Mouse (Mus musculus) stomach, embryonic 14.5 days (tissue): ENCODE measurements around the gene Lss. TPM values are rescaled to one million over a fixed set of nuclear protein-coding genes. Genes with fewer than 3 reads are reported as not detected.

Experiments
- ATAC-seq: fragments of 200-750 bp; cut with Nextera tagmentation; 2 replicates; pipeline ENCODE4 v1.8.0; 2017; ENCODE audit warnings: low read depth, moderate TSS enrichment; ENCODE audit not compliant: insufficient number of reproducible peaks, insufficient read depth, low FRiP score
- H3K27ac ChIP-seq: fragments of 300-500 bp; sonication (generic); 2 replicates; pipeline ENCODE4 v1.5.1; 2014; ENCODE audit warnings: mild to moderate bottlenecking, low read length, moderate library complexity, mixed read lengths
- H3K27me3 ChIP-seq: fragments of 300-500 bp; sonication (generic); 2 replicates; pipeline ENCODE4 v1.6.1; 2014; ENCODE audit warnings: low read length, control low read depth, mixed read lengths; ENCODE audit not compliant: control insufficient read depth, insufficient read depth
- H3K36me3 ChIP-seq: fragments of 300-500 bp; sonication (generic); 2 replicates; pipeline ENCODE4 v1.6.1; 2014; ENCODE audit warnings: mild to moderate bottlenecking, control low read depth, low read length, moderate library complexity, mixed read lengths; ENCODE audit not compliant: control insufficient read depth, insufficient read depth
- H3K4me1 ChIP-seq: fragments of 300-500 bp; sonication (generic); 2 replicates; pipeline ENCODE4 v1.6.1; 2014; ENCODE audit warnings: low read length, control low read depth, mixed read lengths; ENCODE audit not compliant: control insufficient read depth, insufficient read depth
- H3K4me2 ChIP-seq: fragments of 300-500 bp; sonication (generic); replicated peaks from 2 replicates; pipeline ENCODE4 v1.6.1; 2014; ENCODE audit warnings: low read depth, low read length, control low read depth
- H3K4me3 ChIP-seq: fragments of 300-500 bp; sonication (generic); 2 replicates; pipeline ENCODE4 v1.5.1; 2014; ENCODE audit warnings: low read depth, low read length, control low read depth
- H3K9ac ChIP-seq: fragments of 300-500 bp; sonication (generic); replicated peaks from 2 replicates; pipeline ENCODE4 v1.6.1; 2014; ENCODE audit warnings: low read depth, mild to moderate bottlenecking, control low read depth, low read length, moderate library complexity, mixed read lengths
- H3K9me3 ChIP-seq: fragments of 300-500 bp; sonication (generic); 2 replicates; pipeline ENCODE4 v1.6.1; 2016; ENCODE audit warnings: low read depth, low read length, control low read depth; ENCODE audit not compliant: control insufficient read depth
- WGBS: fragments of 180-500 bp; shearing (Covaris S2); extraction: QIAGEN DNeasy Blood & Tissue Kit; methylation state at CpG from one replicate; pipeline ENCODE4 v1.1.7; 2014; 5-methylcytosine and 5-hydroxymethylcytosine counted together
- polyA plus RNA-seq: library from polyadenylated mRNA; unstranded; fragments of >200 nt; fragmentation: Nextera tagmentation; extraction: Ambion mirVana; gene quantifications from 2 replicates; pipeline ENCODE4 v1.2.1, GENCODE M21; 2014

Gene Lss
- 35.0 and 41.4 TPM in 2 replicates for polyA plus RNA-seq

DNA sequence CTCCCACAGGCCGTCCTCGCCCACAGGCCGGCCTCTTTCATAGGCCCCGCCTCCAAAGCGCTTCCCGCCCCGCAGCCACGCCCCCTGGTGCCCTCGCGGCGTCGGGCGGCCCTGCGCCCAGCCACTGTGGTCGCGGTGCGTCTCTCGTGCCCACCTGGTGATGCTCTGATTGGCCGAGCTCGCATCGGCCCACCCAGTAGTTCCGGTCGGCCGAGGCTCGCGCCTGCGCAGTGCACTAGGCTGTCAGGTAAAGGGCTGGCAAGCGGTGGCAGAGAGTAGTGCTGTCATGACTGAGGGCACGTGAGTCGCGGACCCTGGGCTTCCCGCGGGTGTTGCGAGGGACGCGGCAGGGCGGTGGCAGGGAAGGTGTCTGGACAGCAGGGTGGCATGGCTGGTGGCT, at the start of gene Lss:
TSS of gene Lss (plus strand) at position 214 of the 400 bp plus-strand sequence.
- peak within 1 kb of the TSS; percentile 74 for H3K4me2 ChIP-seq
- peaks cover 20% of the 10 kb centered on the region for H3K36me3 ChIP-seq
- H3K4me1 ChIP-seq, result peaks cover 4% of the 10 kb centered on the region; the same call in 1 of the 2 replicates
- H3K4me3 ChIP-seq, result peak within 1 kb of the TSS; percentile 54
- ATAC-seq, result peak; percentile 100
- peak within 1 kb of the TSS; percentile 61 for H3K27ac ChIP-seq
- peak within 1 kb of the TSS; percentile 52 for H3K9ac ChIP-seq
- no peaks in the 10 kb centered on the region for H3K27me3 ChIP-seq
- 1% methylated on average over 35 of the region's 37 CpGs for WGBS
- no peaks in the 10 kb centered on the region for H3K9me3 ChIP-seq

DNA sequence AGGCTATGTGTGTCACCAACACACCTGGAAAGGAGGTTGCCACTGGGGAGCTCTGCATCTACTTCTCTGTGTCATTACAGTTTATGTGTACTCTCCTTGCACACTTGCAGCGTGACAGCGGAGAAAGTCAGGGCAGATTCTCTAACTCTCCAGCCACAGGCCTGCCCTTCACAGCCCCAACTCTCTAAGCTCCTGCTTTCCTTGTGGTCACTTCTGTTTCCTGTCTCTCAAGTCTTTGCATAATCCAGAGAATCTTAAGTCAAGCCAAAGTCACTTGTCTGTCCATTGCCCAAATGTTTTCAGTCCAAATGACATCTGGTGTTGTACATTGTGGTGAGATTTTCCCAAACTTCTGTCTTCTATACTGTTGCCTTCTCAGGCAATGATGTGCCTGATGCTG, 45.1 kb upstream of the Lss start:
- Histone ChIP-seq H3K9me3 (no peaks in the 10 kb centered on the region), H3K9ac (no peak overlapping the region), H3K27me3 (no peaks in the 10 kb centered on the region), H3K27ac (no peak overlapping the region), H3K36me3 (peaks cover 82% of the 10 kb centered on the region), H3K4me3 (no peak overlapping the region), H3K4me2 (no peak overlapping the region), H3K4me1 (no peaks in the 10 kb centered on the region)
- no peak for ATAC-seq
- WGBS, result 91% methylated on average over 2 of the region's 2 CpGs

DNA sequence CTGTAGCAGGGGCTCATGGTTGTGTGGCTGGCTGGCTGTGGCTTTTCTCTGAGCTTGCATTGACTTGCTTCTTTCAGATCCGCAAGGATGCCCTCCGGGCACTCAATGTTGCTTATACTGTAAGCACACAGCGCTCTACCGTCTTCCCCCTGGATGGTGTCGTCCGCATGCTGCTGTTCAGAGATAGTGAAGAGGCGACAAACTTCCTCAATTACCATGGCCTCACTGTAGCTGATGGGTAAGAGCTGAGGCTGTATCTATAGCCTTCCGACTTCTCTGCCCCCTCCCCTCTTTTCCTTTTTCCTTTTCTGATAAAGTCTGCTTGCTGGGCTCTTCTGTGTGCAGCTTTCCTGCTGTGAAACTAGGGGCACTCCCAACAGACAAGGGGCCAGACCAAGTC, 43.1 kb upstream of the Lss start:
- 92% methylated on average over 8 of the region's 8 CpGs for WGBS
- ATAC-seq, result no peak
- H3K36me3 ChIP-seq, result peaks cover 71% of the 10 kb centered on the region

DNA sequence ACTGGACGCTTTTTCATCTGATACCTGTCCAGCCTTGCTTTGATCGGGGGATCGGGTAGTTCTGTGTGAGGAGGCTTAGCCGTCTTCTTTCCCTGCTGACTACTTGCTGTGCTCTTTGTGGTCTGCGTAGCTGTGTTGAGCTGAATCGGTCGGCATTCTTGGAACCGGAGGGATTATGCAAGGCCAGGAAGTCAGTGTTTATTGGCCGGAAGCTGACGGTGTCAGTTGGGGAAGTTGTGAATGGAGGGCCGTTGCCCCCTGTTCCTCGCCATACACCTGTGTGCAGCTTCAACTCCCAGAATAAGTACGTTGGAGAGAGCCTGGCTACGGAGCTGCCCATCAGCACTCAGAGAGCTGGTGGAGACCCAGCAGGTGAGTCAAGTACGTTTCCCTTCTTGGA, 42.2 kb upstream of the Lss start:
- H3K4me1 ChIP-seq, result no peaks in the 10 kb centered on the region
- H3K4me3 ChIP-seq, result no peak overlapping the region
- H3K9ac ChIP-seq, result no peak overlapping the region
- H3K9me3 ChIP-seq, result no peaks in the 10 kb centered on the region
- H3K36me3 ChIP-seq, result peaks cover 72% of the 10 kb centered on the region
- H3K27ac ChIP-seq, result no peak overlapping the region
- WGBS, result 92% methylated on average over 15 of the region's 15 CpGs
- no peak for ATAC-seq
- no peak overlapping the region for H3K4me2 ChIP-seq
- H3K27me3 ChIP-seq, result no peaks in the 10 kb centered on the region

More for the DNA sequence above, 43.1 kb upstream of the Lss start:
- Histone ChIP-seq H3K4me1 (no peaks in the 10 kb centered on the region), H3K27ac (no peak overlapping the region), H3K4me2 (no peak overlapping the region), H3K9ac (no peak overlapping the region), H3K9me3 (no peaks in the 10 kb centered on the region), H3K27me3 (no peaks in the 10 kb centered on the region), H3K4me3 (no peak overlapping the region)

DNA sequence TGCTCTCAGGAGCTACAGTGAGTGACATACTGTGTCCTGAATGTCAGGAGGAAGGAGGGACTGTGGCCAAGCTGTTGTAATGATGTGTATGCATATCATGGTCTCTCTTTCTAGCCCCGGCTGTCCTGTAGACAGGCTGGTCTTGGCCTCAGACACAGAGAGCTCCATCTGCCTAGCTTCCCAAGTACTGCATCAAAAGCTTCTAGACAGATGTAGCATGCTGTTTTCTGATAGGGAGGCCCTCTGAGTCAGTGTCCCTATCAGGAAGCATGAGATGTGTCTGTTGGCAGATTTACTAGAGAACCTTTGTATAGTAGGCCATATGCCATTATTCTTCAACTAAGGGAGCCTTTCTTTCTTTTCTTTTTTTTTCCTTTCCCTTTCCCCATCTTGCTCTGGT, 37.9 kb upstream of the Lss start:
- H3K9ac ChIP-seq, result no peak overlapping the region
- H3K27me3 ChIP-seq, result no peaks in the 10 kb centered on the region
- no peak for ATAC-seq
- 82% methylated on average over 1 of the region's 1 CpGs for WGBS
- H3K4me1 ChIP-seq, result no peaks in the 10 kb centered on the region
- no peaks in the 10 kb centered on the region for H3K9me3 ChIP-seq
- H3K27ac ChIP-seq, result no peak overlapping the region
- no peak overlapping the region for H3K4me2 ChIP-seq
- H3K4me3 ChIP-seq, result no peak overlapping the region
- peaks cover 77% of the 10 kb centered on the region for H3K36me3 ChIP-seq

DNA sequence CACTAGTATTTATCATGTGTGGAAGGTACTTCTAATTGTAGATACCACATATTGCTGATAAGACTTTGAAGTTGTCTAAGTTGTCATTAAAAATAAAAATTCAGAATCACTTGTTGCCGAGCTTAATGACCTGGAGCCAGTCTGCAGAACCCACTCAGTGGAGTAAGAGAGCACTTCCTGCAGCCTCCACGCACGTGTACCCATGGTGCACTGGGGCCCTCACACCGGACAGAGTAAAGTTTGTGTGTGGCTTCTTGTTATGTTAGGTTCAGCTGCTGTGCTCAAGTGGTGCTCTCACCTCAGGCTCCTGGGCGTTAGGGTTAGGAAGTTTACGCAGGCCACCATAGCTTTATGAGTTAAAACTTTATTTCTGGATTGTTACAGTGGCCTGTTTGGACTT, 35.9 kb upstream of the Lss start:
- no peaks in the 10 kb centered on the region for H3K27me3 ChIP-seq

DNA sequence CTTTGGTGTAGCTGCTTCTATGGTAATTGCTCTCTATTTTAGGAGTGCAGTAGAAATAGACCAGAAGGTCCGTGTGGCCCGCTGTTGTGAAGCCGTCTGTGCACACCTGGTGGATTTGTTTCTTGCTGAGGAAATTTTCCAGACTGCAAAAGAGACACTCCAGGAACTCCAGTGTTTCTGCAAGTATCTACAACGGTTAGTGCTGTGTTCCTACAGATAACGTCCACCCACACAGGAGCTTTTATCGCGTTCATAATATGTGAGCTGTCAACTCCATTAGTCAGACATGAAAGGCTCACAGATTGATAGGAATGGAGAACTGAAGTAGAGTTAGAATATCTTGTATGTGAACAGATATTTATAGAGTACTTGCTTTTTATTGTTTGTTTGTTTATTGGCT, 35.0 kb upstream of the Lss start:
- 87% methylated on average over 7 of the region's 7 CpGs for WGBS
- Histone ChIP-seq H3K27ac (no peak overlapping the region), H3K9me3 (no peaks in the 10 kb centered on the region), H3K36me3 (peaks cover 73% of the 10 kb centered on the region), H3K27me3 (no peaks in the 10 kb centered on the region), H3K4me3 (no peak overlapping the region), H3K4me2 (no peak overlapping the region), H3K9ac (no peak overlapping the region), H3K4me1 (no peaks in the 10 kb centered on the region)
- no peak for ATAC-seq

More for the DNA sequence above, 35.9 kb upstream of the Lss start:
- H3K9ac ChIP-seq, result no peak overlapping the region
- WGBS, result 94% methylated on average over 6 of the region's 6 CpGs
- no peak overlapping the region for H3K4me2 ChIP-seq
- H3K36me3 ChIP-seq, result peaks cover 74% of the 10 kb centered on the region
- H3K4me3 ChIP-seq, result no peak overlapping the region
- ATAC-seq, result no peak
- H3K4me1 ChIP-seq, result no peaks in the 10 kb centered on the region
- no peak overlapping the region for H3K27ac ChIP-seq
- no peaks in the 10 kb centered on the region for H3K9me3 ChIP-seq

DNA sequence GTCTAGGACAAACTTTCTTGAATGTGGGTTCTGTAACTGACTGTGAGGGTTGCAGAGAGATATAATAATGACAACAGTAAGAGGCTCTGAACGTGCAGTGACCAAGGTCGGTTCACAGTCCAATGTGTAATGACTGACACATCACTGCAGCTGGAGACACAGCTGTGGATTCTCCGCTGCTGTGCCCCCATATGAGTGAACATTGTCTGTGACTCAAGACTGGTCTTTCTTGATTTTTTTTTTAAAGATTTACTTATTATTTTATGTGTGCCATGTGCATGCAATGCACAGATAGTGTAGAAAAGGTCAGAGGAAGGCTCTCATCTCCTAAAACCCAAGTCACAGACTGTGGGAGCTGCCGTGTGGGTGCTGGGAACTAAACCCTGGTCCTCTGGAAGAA, 33.9 kb upstream of the Lss start:
- Histone ChIP-seq H3K9ac (no peak overlapping the region), H3K9me3 (no peaks in the 10 kb centered on the region), H3K27ac (no peak overlapping the region), H3K4me2 (no peak overlapping the region), H3K36me3 (peaks cover 81% of the 10 kb centered on the region), H3K4me3 (no peak overlapping the region), H3K27me3 (no peaks in the 10 kb centered on the region), H3K4me1 (no peaks in the 10 kb centered on the region)
- ATAC-seq, result no peak
- WGBS, result 97% methylated on average over 4 of the region's 4 CpGs

DNA sequence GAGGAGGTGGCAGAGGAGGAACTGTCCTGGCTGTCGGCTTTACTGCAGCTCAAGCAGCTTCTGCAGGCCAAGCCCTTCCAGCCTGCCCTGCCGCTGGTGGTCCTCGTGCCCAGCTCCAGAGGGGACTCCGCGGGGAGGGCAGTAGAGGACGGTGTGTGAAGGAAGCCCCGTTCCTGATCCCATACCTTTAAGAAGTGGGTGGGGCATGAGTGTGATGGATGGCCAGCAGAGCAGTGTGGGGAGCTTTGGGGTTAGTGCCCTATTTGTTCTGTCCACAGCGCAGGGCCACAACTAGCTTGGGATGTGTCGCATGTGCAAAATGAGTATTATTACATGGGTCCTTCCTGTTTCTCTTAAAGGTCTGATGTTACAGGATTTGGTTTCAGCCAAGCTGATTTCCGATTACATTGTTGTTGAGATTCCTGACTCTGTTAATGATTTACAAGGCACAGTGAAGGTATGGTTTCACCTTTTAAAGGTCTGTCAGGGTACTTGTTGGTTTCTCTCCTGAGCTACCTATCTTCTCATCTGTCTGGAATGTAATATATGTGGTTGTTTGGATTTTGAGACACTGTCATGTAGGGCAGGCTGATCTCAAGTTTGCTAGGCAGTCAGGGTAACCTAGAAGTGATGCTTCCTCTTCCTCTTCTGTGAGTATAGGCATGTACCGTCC, 27.0 kb upstream of the Lss start:
- Histone ChIP-seq H3K4me1 (no peaks in the 10 kb centered on the region), H3K36me3 (peaks cover 76% of the 10 kb centered on the region), H3K9ac (no peak overlapping the region), H3K4me2 (no peak overlapping the region), H3K27me3 (no peaks in the 10 kb centered on the region), H3K9me3 (no peaks in the 10 kb centered on the region), H3K4me3 (no peak overlapping the region), H3K27ac (no peak overlapping the region)
- 0 out of 2 replicates have a peak, but pooled peaks have one; percentile 28 for ATAC-seq
- 66% methylated on average over 11 of the region's 11 CpGs for WGBS
